Mouse (Mus musculus): ENCODE measurements around the gene Tubgcp6.

DNA sequence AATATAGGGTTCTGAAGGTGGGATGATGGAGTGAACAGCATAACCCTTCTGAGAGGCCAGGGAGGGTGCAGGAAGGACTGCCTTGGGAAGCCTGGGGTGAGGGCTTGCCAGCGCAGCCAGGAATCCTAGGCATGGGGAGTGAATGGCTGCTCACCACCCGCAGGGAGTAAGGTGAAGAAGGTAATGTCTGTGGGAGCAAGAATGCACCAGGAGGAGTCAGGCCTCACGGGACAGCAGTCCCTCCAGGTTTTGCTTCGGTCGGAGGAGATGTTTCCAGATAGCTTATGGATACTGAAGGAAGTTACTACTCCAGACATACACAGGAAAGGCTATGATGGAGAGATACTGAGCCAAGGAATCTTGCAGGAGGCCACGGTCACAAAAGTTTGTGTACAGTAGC is 64.2 kb downstream of the Tubgcp6 start:
- no peak for TF ChIP-seq CTCF (IDR thresholded peaks at IDR 0.05)
- no peak for TF ChIP-seq EP300 (IDR thresholded peaks at IDR 0.05; ENCODE audit: insufficient read depth, low read depth, low read length)
